Mouse (Mus musculus) forebrain, embryonic 10.5 days (tissue): ENCODE measurements at regions not wholly inside any gene's neighbourhood (a gene's known extent, or its start where the extent isn't known, plus 50 kb on each side); places are given as distances from the start of the nearest gene placed in this dataset.

ENCODE experiments used
- DNase-seq: peaks from one replicate; pipeline ENCODE4 v3.0.0-alpha.2; 2017; ENCODE audit warnings: low spot score; ENCODE audit errors: extremely low spot score
- H3K27ac ChIP-seq: fragments of 300-500 bp; sonication (generic); 2 replicates; pipeline ENCODE4 v1.5.1; 2016; ENCODE audit warnings: mild to moderate bottlenecking
- H3K27me3 ChIP-seq: fragments of 300-500 bp; sonication (generic); 2 replicates; pipeline ENCODE4 v1.6.1; 2016; ENCODE audit warnings: mild to moderate bottlenecking; ENCODE audit not compliant: poor library complexity, severe bottlenecking
- H3K36me3 ChIP-seq: fragments of 300-500 bp; sonication (generic); replicated peaks from 2 replicates; pipeline ENCODE4 v1.6.1; 2016; ENCODE audit warnings: mild to moderate bottlenecking, moderate library complexity
- H3K4me1 ChIP-seq: fragments of 300-500 bp; sonication (generic); 2 replicates; pipeline ENCODE4 v1.6.1; 2016
- H3K4me3 ChIP-seq: fragments of 300-500 bp; sonication (generic); 2 replicates; pipeline ENCODE4 v1.5.1; 2016; ENCODE audit warnings: mild to moderate bottlenecking, moderate library complexity
- H3K9me3 ChIP-seq: fragments of 300-500 bp; sonication (generic); 2 replicates; pipeline ENCODE4 v1.6.1; 2016; ENCODE audit warnings: mild to moderate bottlenecking, moderate library complexity
- WGBS: fragments of 180-500 bp; shearing (Covaris S2); methylation state at CpG from one replicate; pipeline ENCODE4 v1.1.7; 2016; 5-methylcytosine and 5-hydroxymethylcytosine counted together

DNA sequence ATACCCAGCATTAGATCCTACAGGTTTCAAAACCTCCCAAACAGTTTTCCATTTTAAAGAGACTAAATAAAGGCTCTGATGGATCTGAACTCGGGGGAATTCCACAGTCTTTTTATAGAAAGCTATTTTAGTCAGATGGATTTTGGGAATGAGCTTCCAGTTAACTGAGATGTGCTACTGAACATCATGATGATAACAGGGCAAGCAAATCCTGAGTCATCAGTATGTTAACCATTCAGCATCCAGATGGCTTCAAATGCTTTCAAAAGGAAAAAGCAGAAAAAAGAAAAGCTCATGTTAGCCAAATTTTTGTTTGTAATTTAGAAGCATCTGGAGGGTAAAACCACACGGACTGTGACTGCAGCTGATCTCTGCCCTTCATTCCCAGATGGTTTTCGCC lies 766.7 kb downstream of the Efnb2 start:
- Histone ChIP-seq H3K27ac (no peak overlapping the region), H3K27me3 (no peaks in the 10 kb centered on the region), H3K36me3 (no peaks in the 10 kb centered on the region), H3K9me3 (no peaks in the 10 kb centered on the region), H3K4me3 (no peak overlapping the region), H3K4me1 (no peaks in the 10 kb centered on the region)
- 88% methylated on average over 3 of the region's 3 CpGs for WGBS
- no peak for DNase-seq

DNA sequence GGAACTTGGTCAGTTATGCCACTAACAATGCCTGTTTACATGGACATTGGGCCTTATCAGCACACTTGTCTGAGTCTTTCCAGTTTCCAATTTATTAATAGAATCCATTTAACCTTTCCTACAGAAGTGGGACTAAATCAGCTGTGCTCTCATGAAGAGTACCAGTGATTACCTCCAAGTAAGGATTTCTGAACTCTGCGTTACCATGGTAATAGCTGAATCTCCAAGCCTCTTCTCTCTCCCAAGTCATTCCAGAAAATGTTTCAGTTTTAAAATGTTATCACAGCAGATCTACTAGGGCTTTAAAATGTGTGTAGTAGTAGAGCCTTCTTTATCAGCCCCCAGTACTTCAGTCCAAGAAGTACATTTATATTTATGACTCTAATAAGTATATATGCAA lies 807.9 kb downstream of the Efnb2 start:
- no peaks in the 10 kb centered on the region for H3K36me3 ChIP-seq
- DNase-seq, result no peak
- no peak overlapping the region for H3K4me3 ChIP-seq
- H3K27me3 ChIP-seq, result no peaks in the 10 kb centered on the region
- no peaks in the 10 kb centered on the region for H3K9me3 ChIP-seq
- H3K4me1 ChIP-seq, result 0 out of 2 replicates have a peak, but pooled peaks cover 5% of the 10 kb centered on the region
- no peak overlapping the region for H3K27ac ChIP-seq
- WGBS, result 92% methylated on average over 1 of the region's 1 CpGs

DNA sequence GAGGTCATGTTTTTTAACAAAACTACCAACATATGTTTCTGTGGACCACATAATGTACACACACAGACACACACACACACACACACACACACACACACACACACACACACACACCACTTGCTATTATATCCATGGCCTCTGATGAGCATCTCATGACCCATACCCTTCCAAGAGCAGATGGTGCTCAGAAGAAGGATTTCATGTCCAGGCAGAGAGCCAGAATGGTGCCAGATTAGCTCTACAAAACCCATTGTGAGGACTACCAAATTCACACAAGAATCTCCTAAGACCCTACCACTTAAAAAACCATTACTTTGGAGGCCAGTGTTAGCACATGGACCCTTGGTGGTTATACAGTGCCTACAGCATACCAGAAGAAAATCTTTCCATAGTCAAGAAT lies 810.5 kb downstream of the Efnb2 start:
- no peaks in the 10 kb centered on the region for H3K36me3 ChIP-seq
- H3K4me1 ChIP-seq, result 0 out of 2 replicates have a peak, but pooled peaks cover 5% of the 10 kb centered on the region
- no peak for DNase-seq
- no peak overlapping the region for H3K4me3 ChIP-seq
- no peak overlapping the region for H3K27ac ChIP-seq
- H3K27me3 ChIP-seq, result no peaks in the 10 kb centered on the region
- no peaks in the 10 kb centered on the region for H3K9me3 ChIP-seq

DNA sequence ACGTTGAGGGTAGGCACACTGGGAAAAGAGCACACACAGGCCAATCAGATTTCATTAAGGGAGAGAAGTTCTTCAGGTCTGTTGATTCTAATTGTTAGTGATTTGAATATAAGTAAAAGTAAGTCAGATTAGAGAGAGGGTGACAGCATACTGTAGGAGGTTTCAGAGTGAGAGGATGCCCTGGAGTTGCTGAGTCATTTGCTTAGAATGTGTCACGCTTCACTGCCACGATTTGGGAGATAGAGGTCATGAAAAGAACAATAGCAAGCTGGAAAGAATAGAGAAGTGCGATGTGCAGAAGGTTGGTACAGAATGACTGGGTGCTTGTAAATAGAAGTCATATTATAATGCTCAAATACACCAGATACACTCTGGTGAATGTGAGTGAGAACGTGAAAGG lies 829.1 kb downstream of the Efnb2 start:
- no peaks in the 10 kb centered on the region for H3K4me1 ChIP-seq
- no peak overlapping the region for H3K4me3 ChIP-seq
- WGBS, result 75% methylated on average over 5 of the region's 5 CpGs
- no peak overlapping the region for H3K27ac ChIP-seq
- no peaks in the 10 kb centered on the region for H3K27me3 ChIP-seq
- no peaks in the 10 kb centered on the region for H3K9me3 ChIP-seq
- no peak for DNase-seq
- no peaks in the 10 kb centered on the region for H3K36me3 ChIP-seq

DNA sequence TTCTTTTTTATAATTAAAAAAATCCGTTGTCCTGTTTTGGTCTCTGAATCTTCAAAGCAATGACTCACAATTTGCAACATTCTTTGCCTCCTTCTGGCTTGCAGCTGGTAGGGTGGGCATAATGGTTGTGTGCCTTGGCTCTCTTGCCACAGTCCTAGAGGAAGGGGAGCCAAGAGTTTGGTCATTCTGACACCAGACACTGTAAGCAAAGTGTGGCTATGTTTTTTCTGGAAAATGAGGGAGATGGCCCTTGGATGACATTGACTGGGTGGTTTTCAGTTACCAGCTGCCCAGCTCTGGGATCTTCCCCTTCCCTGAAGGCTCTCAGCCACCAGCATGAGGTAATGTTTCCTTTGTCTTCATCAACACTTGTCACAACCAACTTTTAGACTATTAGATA lies 833.2 kb downstream of the Efnb2 start:
- H3K36me3 ChIP-seq, result no peaks in the 10 kb centered on the region
- H3K9me3 ChIP-seq, result no peaks in the 10 kb centered on the region
- H3K4me3 ChIP-seq, result no peak overlapping the region
- WGBS, result 84% methylated on average over 1 of the region's 1 CpGs
- H3K4me1 ChIP-seq, result no peaks in the 10 kb centered on the region
- no peaks in the 10 kb centered on the region for H3K27me3 ChIP-seq
- no peak for DNase-seq
- no peak overlapping the region for H3K27ac ChIP-seq

DNA sequence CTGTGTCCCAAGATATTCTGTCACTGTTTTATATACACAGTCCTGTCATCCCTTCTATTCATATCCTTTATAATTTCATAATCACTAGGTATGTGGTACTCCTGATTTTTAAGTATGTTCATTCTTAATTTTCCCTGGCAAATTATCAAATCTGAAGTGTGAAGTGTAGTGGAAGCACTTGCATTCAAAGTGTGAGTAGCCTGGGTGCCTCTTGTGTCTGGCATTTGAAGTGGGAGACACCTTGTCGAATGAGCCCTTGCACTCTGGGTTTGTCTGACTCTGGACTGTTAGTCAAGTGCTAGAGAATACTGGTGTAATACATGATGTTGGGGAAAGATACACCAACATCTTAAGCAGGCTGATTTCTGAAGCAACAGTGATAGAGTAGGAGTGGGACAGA lies 852.6 kb downstream of the Efnb2 start:
- no peaks in the 10 kb centered on the region for H3K27me3 ChIP-seq
- H3K4me3 ChIP-seq, result no peak overlapping the region
- no peak for DNase-seq
- no peaks in the 10 kb centered on the region for H3K36me3 ChIP-seq
- H3K9me3 ChIP-seq, result no peaks in the 10 kb centered on the region
- H3K4me1 ChIP-seq, result no peaks in the 10 kb centered on the region
- 86% methylated on average over 1 of the region's 1 CpGs for WGBS
- H3K27ac ChIP-seq, result no peak overlapping the region

DNA sequence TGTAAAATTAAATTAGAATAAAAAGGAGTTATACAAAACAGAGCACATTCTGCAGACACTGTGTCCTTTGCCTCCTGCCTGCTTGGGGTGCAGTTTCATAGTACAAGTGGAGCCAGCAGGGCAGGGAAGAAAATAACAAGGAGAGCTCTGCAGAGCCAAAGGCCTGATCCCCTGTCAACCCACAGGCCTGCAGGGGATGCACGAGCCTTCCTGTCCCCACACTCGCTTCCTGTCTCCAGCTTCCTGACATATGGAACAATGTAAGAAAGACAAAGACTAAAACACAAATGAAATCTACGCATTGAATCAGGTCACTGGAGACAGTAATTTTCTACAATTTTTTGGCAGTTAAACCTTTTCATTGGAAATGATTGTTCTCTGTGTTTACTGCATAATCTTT lies 861.8 kb downstream of the Efnb2 start:
- Histone ChIP-seq H3K9me3 (no peaks in the 10 kb centered on the region), H3K4me1 (no peaks in the 10 kb centered on the region), H3K27me3 (no peaks in the 10 kb centered on the region), H3K4me3 (no peak overlapping the region), H3K27ac (no peak overlapping the region), H3K36me3 (no peaks in the 10 kb centered on the region)
- DNase-seq, result no peak
- 82% methylated on average over 3 of the region's 3 CpGs for WGBS

DNA sequence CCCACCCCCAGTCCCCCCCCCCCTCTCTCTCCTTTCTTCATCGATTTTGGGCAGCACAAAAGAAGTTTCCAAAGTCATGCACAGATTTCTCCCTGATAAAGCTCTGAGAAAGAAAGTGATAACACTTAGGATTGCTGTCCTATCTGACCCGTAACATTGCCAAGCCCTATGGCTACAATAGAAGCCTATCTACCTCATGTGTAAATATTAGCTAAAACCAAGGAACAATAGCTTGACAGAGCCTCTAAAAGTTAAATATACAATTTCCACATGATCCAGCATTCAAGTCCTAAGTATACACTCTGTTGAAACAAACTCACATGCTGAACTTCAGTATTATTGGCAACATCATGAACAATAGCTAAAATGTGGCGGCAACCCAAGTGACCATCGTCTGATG lies 864.9 kb downstream of the Efnb2 start:
- H3K27me3 ChIP-seq, result no peaks in the 10 kb centered on the region
- no peak overlapping the region for H3K4me3 ChIP-seq
- no peaks in the 10 kb centered on the region for H3K36me3 ChIP-seq
- no peak for DNase-seq
- no peak overlapping the region for H3K27ac ChIP-seq
- H3K4me1 ChIP-seq, result no peaks in the 10 kb centered on the region
- 88% methylated on average over 4 of the region's 4 CpGs for WGBS
- H3K9me3 ChIP-seq, result no peaks in the 10 kb centered on the region

DNA sequence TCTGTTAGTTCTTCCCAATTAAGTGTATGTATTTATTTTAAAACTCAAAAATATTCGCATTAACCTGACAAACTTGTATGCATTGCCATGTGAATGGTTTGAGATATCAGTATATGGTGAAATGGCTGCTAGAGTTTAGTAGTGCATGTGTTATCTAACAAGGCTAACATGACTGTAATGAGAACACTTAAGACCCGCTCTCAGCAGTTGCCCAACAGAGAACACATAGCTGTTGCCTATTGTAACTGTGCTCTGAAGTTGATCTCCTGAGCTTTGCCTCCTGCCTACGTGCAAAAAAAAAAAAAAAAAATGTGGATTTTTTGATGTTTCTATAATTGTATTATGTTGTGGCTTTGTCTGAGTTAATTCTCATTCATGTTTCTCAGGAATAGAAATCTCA lies 897.2 kb downstream of the Efnb2 start:
- Histone ChIP-seq H3K27me3 (no peaks in the 10 kb centered on the region), H3K4me3 (no peak overlapping the region)
- DNase-seq, result no peak

DNA sequence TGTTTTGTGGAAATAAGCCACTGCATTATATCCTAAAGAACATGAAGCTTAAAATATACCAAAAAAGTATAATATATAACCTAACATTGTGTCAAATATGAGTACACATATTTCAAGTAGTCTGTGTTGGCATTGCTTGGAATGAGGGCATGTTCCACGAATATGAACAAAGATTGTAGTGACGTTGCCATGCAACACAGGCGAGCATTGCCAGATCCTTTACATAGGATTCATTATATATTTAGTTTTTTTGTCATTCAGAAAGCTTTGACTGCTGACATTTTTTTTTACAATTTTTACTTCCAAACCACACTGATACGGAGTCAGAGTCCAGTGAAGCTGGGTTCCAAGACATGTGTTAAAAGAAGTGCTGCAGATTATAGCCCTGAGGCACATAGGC lies 900.1 kb downstream of the Efnb2 start:
- Histone ChIP-seq H3K27ac (no peak overlapping the region), H3K4me3 (no peak overlapping the region), H3K4me1 (peaks cover 17% of the 10 kb centered on the region), H3K36me3 (no peaks in the 10 kb centered on the region), H3K9me3 (no peaks in the 10 kb centered on the region), H3K27me3 (no peaks in the 10 kb centered on the region)
- DNase-seq, result no peak
- 86% methylated on average over 4 of the region's 4 CpGs for WGBS

More for the DNA sequence above, 897.2 kb downstream of the Efnb2 start:
- Histone ChIP-seq H3K4me1 (peaks cover 17% of the 10 kb centered on the region), H3K36me3 (no peaks in the 10 kb centered on the region), H3K27ac (no peak overlapping the region), H3K9me3 (no peaks in the 10 kb centered on the region)
- WGBS, result 59% methylated on average over 3 of the region's 3 CpGs

DNA sequence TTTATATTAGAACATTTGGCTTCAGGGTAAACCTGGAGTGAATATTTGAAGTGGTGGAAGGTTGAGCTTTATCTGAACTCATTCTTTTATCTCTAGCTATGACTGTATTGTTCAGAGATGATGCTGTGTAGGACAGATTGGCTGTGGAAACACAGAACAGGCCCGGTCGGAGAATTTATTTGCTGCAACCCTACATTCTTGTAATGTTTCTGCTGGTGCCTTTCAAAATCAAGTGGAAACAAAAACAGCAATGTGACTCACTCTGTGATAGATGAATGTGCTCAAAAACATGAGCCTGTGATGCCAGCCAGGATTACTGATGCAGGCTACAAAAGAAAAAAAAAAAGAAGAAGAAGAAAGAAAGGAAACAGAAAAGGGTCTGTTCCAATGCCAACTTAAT lies 928.3 kb downstream of the Efnb2 start:
- WGBS, result 84% methylated on average over 2 of the region's 2 CpGs
- DNase-seq, result no peak
- Histone ChIP-seq H3K27me3 (no peaks in the 10 kb centered on the region), H3K4me1 (no peaks in the 10 kb centered on the region), H3K4me3 (no peak overlapping the region), H3K27ac (no peak overlapping the region), H3K36me3 (no peaks in the 10 kb centered on the region), H3K9me3 (no peaks in the 10 kb centered on the region)

DNA sequence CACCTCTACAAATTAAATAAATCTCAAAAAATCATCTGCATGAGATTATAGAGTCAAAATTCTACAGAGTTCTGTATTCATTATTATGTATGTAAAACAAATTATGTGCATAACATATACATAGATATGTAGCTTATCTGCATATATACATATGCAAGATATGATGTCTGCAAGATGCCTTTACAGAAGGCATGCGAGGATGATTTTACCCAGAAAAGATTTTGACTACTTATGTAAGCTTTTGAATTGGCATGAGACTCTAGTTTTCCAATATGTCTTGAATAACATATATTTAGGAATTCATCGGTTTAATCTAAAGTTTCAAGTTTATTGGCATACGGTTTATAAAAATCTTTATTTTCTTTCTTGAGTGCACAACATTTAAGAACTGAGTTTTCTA lies 939.2 kb downstream of the Efnb2 start:
- no peak for DNase-seq
- Histone ChIP-seq H3K36me3 (no peaks in the 10 kb centered on the region), H3K27me3 (no peaks in the 10 kb centered on the region), H3K4me3 (no peak overlapping the region), H3K27ac (no peak overlapping the region), H3K4me1 (no peaks in the 10 kb centered on the region), H3K9me3 (no peaks in the 10 kb centered on the region)
- 93% methylated on average over 3 of the region's 3 CpGs for WGBS

DNA sequence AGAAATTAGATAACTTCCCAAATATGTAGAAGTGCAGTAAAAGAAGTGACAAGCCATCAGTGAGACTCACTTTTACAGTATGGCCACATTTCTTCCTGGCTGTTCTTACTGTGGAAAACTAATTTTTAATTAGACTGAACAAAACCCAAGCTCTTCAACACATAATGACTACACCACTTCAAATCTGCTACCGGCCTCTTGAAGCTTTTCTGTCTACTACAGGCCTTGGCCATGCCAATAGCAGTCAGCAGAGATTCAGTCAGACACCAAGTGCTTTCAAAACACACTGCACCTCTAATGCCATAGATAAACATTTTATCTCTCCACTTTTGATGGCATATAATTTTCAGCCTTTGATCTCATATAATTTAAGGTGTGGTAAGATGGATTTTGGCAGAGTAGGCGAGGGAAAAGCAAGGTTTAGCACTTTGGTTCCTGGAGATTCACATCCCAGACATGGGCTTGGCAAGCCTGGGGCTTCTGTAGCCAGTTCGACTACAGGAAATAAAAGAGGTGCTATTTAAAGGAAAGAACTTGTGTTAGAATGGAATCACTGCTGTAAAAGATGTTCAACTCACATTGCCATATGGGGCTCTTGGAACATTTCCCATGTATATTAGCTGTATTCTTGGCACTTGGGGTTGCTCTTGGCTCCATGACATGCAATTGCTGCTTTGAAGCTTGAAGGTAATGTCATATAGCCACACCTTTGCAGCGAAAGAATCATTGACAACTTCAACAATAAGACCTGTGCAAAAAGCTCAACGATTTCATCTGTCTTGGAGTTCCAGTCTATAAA lies 941.9 kb downstream of the Efnb2 start:
- H3K36me3 ChIP-seq, result no peaks in the 10 kb centered on the region
- no peak overlapping the region for H3K27ac ChIP-seq
- H3K27me3 ChIP-seq, result no peaks in the 10 kb centered on the region
- H3K4me1 ChIP-seq, result no peaks in the 10 kb centered on the region
- no peak overlapping the region for H3K4me3 ChIP-seq
- WGBS, result 88% methylated on average over 5 of the region's 5 CpGs
- DNase-seq, result no peak
- no peaks in the 10 kb centered on the region for H3K9me3 ChIP-seq

DNA sequence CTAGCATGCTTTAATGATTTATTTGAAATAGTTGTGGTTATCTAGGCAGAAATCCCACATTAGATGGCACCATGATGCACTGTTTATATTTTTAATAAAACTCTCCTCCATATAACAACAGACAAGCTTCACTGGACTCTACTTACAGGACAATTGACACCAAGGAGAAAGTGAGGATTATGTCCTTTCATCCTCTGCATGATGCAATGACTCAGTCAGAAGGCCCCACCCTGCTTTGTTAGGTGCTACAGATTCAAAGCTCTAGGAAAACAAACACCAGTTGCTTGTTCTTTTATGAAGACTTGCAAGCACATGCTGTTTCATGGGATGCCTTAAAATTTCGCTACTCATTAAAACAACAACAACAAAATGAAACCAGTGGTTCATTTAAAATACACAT lies 950.3 kb downstream of the Efnb2 start:
- Histone ChIP-seq H3K4me1 (no peaks in the 10 kb centered on the region), H3K27ac (no peak overlapping the region), H3K36me3 (no peaks in the 10 kb centered on the region), H3K9me3 (no peaks in the 10 kb centered on the region), H3K4me3 (no peak overlapping the region), H3K27me3 (no peaks in the 10 kb centered on the region)
- WGBS, result 50% methylated on average over 1 of the region's 1 CpGs
- no peak for DNase-seq
